Mouse (Mus musculus): ENCODE measurements around the gene Sdf4.

Sdf4 gene

GRCm38 (mm10) chr4:156055173-156055572 is 62.5 kb downstream of the Sdf4 start:
- DNase-seq (ENCODE audit: low read depth) = no peak

GRCm38 (mm10) chr4:156057702-156058101 is 65.0 kb downstream of the Sdf4 start:
- no peak for DNase-seq (ENCODE audit: low read depth)

- DNase-seq (ENCODE audit: low read depth) = no peak
Measured at GRCm38 (mm10) chr4:156058826-156059225, 66.2 kb downstream of the Sdf4 start.

- DNase-seq (ENCODE audit: low read depth) = no peak
Measured at GRCm38 (mm10) chr4:156059261-156059660, 66.6 kb downstream of the Sdf4 start, which contains the start of gene Ttll10. Gene Ttll10, minus strand, starts transcription at chr4:156059414.

GRCm38 (mm10) chr4:156059713-156060112 is 67.0 kb downstream of the Sdf4 start:
- no peak for DNase-seq (ENCODE audit: low read depth)
